Mouse (Mus musculus): ENCODE data around the gene Tmem56. TPM values are rescaled to one million over a fixed set of nuclear protein-coding genes. Genes with fewer than 3 reads are reported as not detected.

Gene Tmem56
- total and polyA plus RNA-seq, 2 experiments, result 24.1 to 150 TPM

GRCm38 (mm10) chr3:121263205-121263548 lies 19.7 kb downstream of the Tmem56 start:
- Histone ChIP-seq H3K27me3 (ENCODE audit: control insufficient read depth, insufficient read depth, low read length) (no peaks in the 10 kb centered on the region), H3K79me2 (ENCODE audit: control insufficient read depth, insufficient read depth, low read length) (peaks cover 6% of the 10 kb centered on the region; the same call in 1 of the 2 replicates), H3K36me3 (ENCODE audit: control insufficient read depth, insufficient read depth, low read length) (no peaks in the 10 kb centered on the region), H3K4me1 (ENCODE audit: control insufficient read depth, insufficient read depth, low read length) (peaks cover 20% of the 10 kb centered on the region), H3K9ac (ENCODE audit: low read depth, low read length) (peak overlapping the region; percentile 100), H3K27ac (replicated peaks; ENCODE audit: insufficient read depth, low read depth, low read length) (peak overlapping the region; percentile 100), H3K4me3 (ENCODE audit: insufficient read depth, low read depth, low read length) (peak overlapping the region; percentile 87)
- DNase-seq (ENCODE audit: extremely low read depth, low read depth, low spot score), result peak; percentile 87
- TF ChIP-seq CTCF (IDR thresholded peaks at IDR 0.05; ENCODE audit: low read depth, low read length), result no peak
- 0 out of 2 replicates have a peak, but pooled peaks have one; percentile 27 for TF ChIP-seq POLR2A (IDR thresholded peaks at IDR 0.05; ENCODE audit: extremely low read depth, insufficient read depth, low read length)
- 2% methylated on average over 20 of the region's 20 CpGs for WGBS

GRCm38 (mm10) chr3:121262521-121263204 lies 20.2 kb downstream of the Tmem56 start:
- Histone ChIP-seq H3K27ac (replicated peaks; ENCODE audit: insufficient read depth, low read depth, low read length) (peak overlapping the region; percentile 100), H3K79me2 (ENCODE audit: control insufficient read depth, insufficient read depth, low read length) (peaks cover 9% of the 10 kb centered on the region), H3K36me3 (ENCODE audit: control insufficient read depth, insufficient read depth, low read length) (no peaks in the 10 kb centered on the region), H3K27me3 (ENCODE audit: control insufficient read depth, insufficient read depth, low read length) (no peaks in the 10 kb centered on the region), H3K9ac (ENCODE audit: low read depth, low read length) (peak overlapping the region; percentile 100), H3K4me3 (ENCODE audit: insufficient read depth, low read depth, low read length) (peak overlapping the region; percentile 87), H3K4me1 (ENCODE audit: control insufficient read depth, insufficient read depth, low read length) (peaks cover 23% of the 10 kb centered on the region)
- DNase-seq (ENCODE audit: extremely low read depth, low read depth, low spot score), result no peak
- TF ChIP-seq CTCF (IDR thresholded peaks at IDR 0.05; ENCODE audit: low read depth, low read length) (no peak), POLR2A (IDR thresholded peaks at IDR 0.05; ENCODE audit: extremely low read depth, insufficient read depth, low read length) (no peak; the same call in 1 of the 2 replicates)
- WGBS, result under 1% methylated on average over 80 of the region's 97 CpGs

GRCm38 (mm10) chr3:121261939-121262520 lies 20.9 kb downstream of the Tmem56 start:
- Histone ChIP-seq H3K9ac (ENCODE audit: low read depth, low read length) (peak overlapping the region; percentile 100), H3K27me3 (ENCODE audit: control insufficient read depth, insufficient read depth, low read length) (no peaks in the 10 kb centered on the region), H3K36me3 (ENCODE audit: control insufficient read depth, insufficient read depth, low read length) (no peaks in the 10 kb centered on the region), H3K4me3 (ENCODE audit: insufficient read depth, low read depth, low read length) (peak overlapping the region; percentile 87), H3K4me1 (ENCODE audit: control insufficient read depth, insufficient read depth, low read length) (peaks cover 23% of the 10 kb centered on the region), H3K27ac (replicated peaks; ENCODE audit: insufficient read depth, low read depth, low read length) (peak overlapping the region; percentile 100), H3K79me2 (ENCODE audit: control insufficient read depth, insufficient read depth, low read length) (peaks cover 15% of the 10 kb centered on the region)
- DNase-seq (ENCODE audit: extremely low read depth, low read depth, low spot score), result no peak
- TF ChIP-seq CTCF (IDR thresholded peaks at IDR 0.05; ENCODE audit: low read depth, low read length) (no peak), POLR2A (IDR thresholded peaks at IDR 0.05; ENCODE audit: extremely low read depth, insufficient read depth, low read length) (no peak)
- WGBS, result 3% methylated on average over 21 of the region's 21 CpGs

- WGBS, result 32% methylated on average over 7 of the region's 7 CpGs
- Histone ChIP-seq H3K27ac (replicated peaks; ENCODE audit: insufficient read depth, low read depth, low read length) (peak overlapping the region; percentile 77), H3K36me3 (ENCODE audit: control insufficient read depth, insufficient read depth, low read length) (no peaks in the 10 kb centered on the region), H3K4me1 (ENCODE audit: control insufficient read depth, insufficient read depth, low read length) (peaks cover 28% of the 10 kb centered on the region), H3K4me3 (ENCODE audit: insufficient read depth, low read depth, low read length) (peak overlapping the region; percentile 87), H3K9ac (ENCODE audit: low read depth, low read length) (peak overlapping the region; percentile 61), H3K27me3 (ENCODE audit: control insufficient read depth, insufficient read depth, low read length) (no peaks in the 10 kb centered on the region), H3K79me2 (ENCODE audit: control insufficient read depth, insufficient read depth, low read length) (peaks cover 20% of the 10 kb centered on the region)
- no peak for TF ChIP-seq POLR2A (IDR thresholded peaks at IDR 0.05; ENCODE audit: extremely low read depth, insufficient read depth, low read length)
- TF ChIP-seq CTCF (IDR thresholded peaks at IDR 0.05; ENCODE audit: low read depth, low read length), result no peak
- DNase-seq (ENCODE audit: extremely low read depth, low read depth, low spot score), result no peak
Measured at GRCm38 (mm10) chr3:121261251-121261650, 21.6 kb downstream of the Tmem56 start.

GRCm38 (mm10) chr3:121260831-121261230 lies 22.1 kb downstream of the Tmem56 start:
- Histone ChIP-seq H3K4me1 (ENCODE audit: control insufficient read depth, insufficient read depth, low read length) (peaks cover 32% of the 10 kb centered on the region), H3K27ac (replicated peaks; ENCODE audit: insufficient read depth, low read depth, low read length) (peak overlapping the region; percentile 77), H3K9ac (ENCODE audit: low read depth, low read length) (peak overlapping the region; percentile 61), H3K36me3 (ENCODE audit: control insufficient read depth, insufficient read depth, low read length) (no peaks in the 10 kb centered on the region), H3K4me3 (ENCODE audit: insufficient read depth, low read depth, low read length) (peak overlapping the region; percentile 87), H3K27me3 (ENCODE audit: control insufficient read depth, insufficient read depth, low read length) (no peaks in the 10 kb centered on the region), H3K79me2 (ENCODE audit: control insufficient read depth, insufficient read depth, low read length) (peaks cover 24% of the 10 kb centered on the region)
- WGBS, result 18% methylated on average over 1 of the region's 1 CpGs
- peak; percentile 53 for DNase-seq (ENCODE audit: extremely low read depth, low read depth, low spot score)
- no peak for TF ChIP-seq CTCF (IDR thresholded peaks at IDR 0.05; ENCODE audit: low read depth, low read length)
- TF ChIP-seq POLR2A (IDR thresholded peaks at IDR 0.05; ENCODE audit: extremely low read depth, insufficient read depth, low read length), result no peak

- H3K4me3 ChIP-seq (ENCODE audit: insufficient read depth, low read depth, low read length), result no peak overlapping the region; the same call in 1 of the 2 replicates
- H3K27me3 ChIP-seq (ENCODE audit: control insufficient read depth, insufficient read depth, low read length), result no peaks in the 10 kb centered on the region
- peak overlapping the region; percentile 77 for H3K27ac ChIP-seq (replicated peaks; ENCODE audit: insufficient read depth, low read depth, low read length)
- peaks cover 26% of the 10 kb centered on the region for H3K79me2 ChIP-seq (ENCODE audit: control insufficient read depth, insufficient read depth, low read length)
- H3K4me1 ChIP-seq (ENCODE audit: control insufficient read depth, insufficient read depth, low read length), result peaks cover 35% of the 10 kb centered on the region
- peak overlapping the region; percentile 41 for H3K9ac ChIP-seq (ENCODE audit: low read depth, low read length)
- no peak for TF ChIP-seq POLR2A (IDR thresholded peaks at IDR 0.05; ENCODE audit: extremely low read depth, insufficient read depth, low read length)
- WGBS, result 23% methylated on average over 7 of the region's 7 CpGs
- DNase-seq (ENCODE audit: extremely low read depth, low read depth, low spot score), result peak; percentile 87
- H3K36me3 ChIP-seq (ENCODE audit: control insufficient read depth, insufficient read depth, low read length), result no peaks in the 10 kb centered on the region
Measured at GRCm38 (mm10) chr3:121260041-121260440, 22.9 kb downstream of the Tmem56 start.
